Mouse (Mus musculus): Measurements from ENCODE around the gene Dcaf7. TPM values are rescaled to one million over a fixed set of nuclear protein-coding genes. Genes with fewer than 3 reads are reported as not detected.
"Not testable (repeated sequence)": the region's sequence is repeated elsewhere in the genome, so short reads cannot be mapped to it uniquely, and the experiment has no call there.

The Dcaf7 gene
- total RNA-seq, 2 experiments from 2014 or later: 44.3 to 53.4 TPM

- no peak for ATAC-seq (replicated peaks; ENCODE audit: low FRiP score, low TSS enrichment, poor library complexity, severe bottlenecking)
These were observed 1.7 kb upstream of the Dcaf7 start for GRCm38 (mm10) chr11:106034986-106035385.

- peak; percentile 45 for ATAC-seq (replicated peaks; ENCODE audit: low FRiP score, low TSS enrichment, poor library complexity, severe bottlenecking)
These were observed 713 bp downstream of the Dcaf7 start for GRCm38 (mm10) chr11:106037418-106037751.

GRCm38 (mm10) chr11:106044349-106044748, 7.7 kb downstream of the Dcaf7 start:
- no peak for ATAC-seq (replicated peaks; ENCODE audit: low FRiP score, low TSS enrichment, poor library complexity, severe bottlenecking)

GRCm38 (mm10) chr11:106045256-106045655, 8.6 kb downstream of the Dcaf7 start:
- ATAC-seq (replicated peaks; ENCODE audit: low FRiP score, low TSS enrichment, poor library complexity, severe bottlenecking): no peak

GRCm38 (mm10) chr11:106045780-106046179, 9.1 kb downstream of the Dcaf7 start:
- no peak for ATAC-seq (replicated peaks; ENCODE audit: low FRiP score, low TSS enrichment, poor library complexity, severe bottlenecking)

- no peak for ATAC-seq (replicated peaks; ENCODE audit: low FRiP score, low TSS enrichment, poor library complexity, severe bottlenecking)
These were observed 9.9 kb downstream of the Dcaf7 start for GRCm38 (mm10) chr11:106046584-106046983.

- ATAC-seq (replicated peaks; ENCODE audit: low FRiP score, low TSS enrichment, poor library complexity, severe bottlenecking): no peak
These were observed 17.2 kb downstream of the Dcaf7 start for GRCm38 (mm10) chr11:106053921-106054320.

- ATAC-seq (replicated peaks; ENCODE audit: low FRiP score, low TSS enrichment, poor library complexity, severe bottlenecking): no peak
These were observed 17.9 kb downstream of the Dcaf7 start for GRCm38 (mm10) chr11:106054600-106054999.

GRCm38 (mm10) chr11:106055341-106055740, 18.7 kb downstream of the Dcaf7 start:
- no peak for ATAC-seq (replicated peaks; ENCODE audit: low FRiP score, low TSS enrichment, poor library complexity, severe bottlenecking)

GRCm38 (mm10) chr11:106056819-106057491, 20.3 kb downstream of the Dcaf7 start:
- ATAC-seq (replicated peaks; ENCODE audit: low FRiP score, low TSS enrichment, poor library complexity, severe bottlenecking): peak; percentile 93

GRCm38 (mm10) chr11:106058020-106058419, 21.3 kb downstream of the Dcaf7 start:
- ATAC-seq (replicated peaks; ENCODE audit: low FRiP score, low TSS enrichment, poor library complexity, severe bottlenecking): no peak

GRCm38 (mm10) chr11:106060549-106060948, 23.9 kb downstream of the Dcaf7 start:
- ATAC-seq (replicated peaks; ENCODE audit: low FRiP score, low TSS enrichment, poor library complexity, severe bottlenecking): no peak

GRCm38 (mm10) chr11:106061311-106061710, 24.6 kb downstream of the Dcaf7 start:
- no peak for ATAC-seq (replicated peaks; ENCODE audit: low FRiP score, low TSS enrichment, poor library complexity, severe bottlenecking)

- ATAC-seq (replicated peaks; ENCODE audit: low FRiP score, low TSS enrichment, poor library complexity, severe bottlenecking): no peak
These were observed 27.1 kb downstream of the Dcaf7 start for GRCm38 (mm10) chr11:106063756-106064155.

- peak; percentile 49 for ATAC-seq (replicated peaks; ENCODE audit: low FRiP score, low TSS enrichment, poor library complexity, severe bottlenecking)
These were observed 28.6 kb downstream of the Dcaf7 start for GRCm38 (mm10) chr11:106065073-106065922.

- ATAC-seq (replicated peaks; ENCODE audit: low FRiP score, low TSS enrichment, poor library complexity, severe bottlenecking): peak; percentile 88
These were observed 29.4 kb downstream of the Dcaf7 start, which contains the start of gene Taco1 for GRCm38 (mm10) chr11:106065923-106066571. Gene Taco1 (plus strand): TSS chr11:106066061.

- ATAC-seq (replicated peaks; ENCODE audit: low FRiP score, low TSS enrichment, poor library complexity, severe bottlenecking): not testable (repeated sequence)
These were observed 29.9 kb downstream of the Dcaf7 start for GRCm38 (mm10) chr11:106066616-106067015.

- no peak for ATAC-seq (replicated peaks; ENCODE audit: low FRiP score, low TSS enrichment, poor library complexity, severe bottlenecking)
These were observed 37.1 kb downstream of the Dcaf7 start for GRCm38 (mm10) chr11:106073774-106074173.

GRCm38 (mm10) chr11:106076321-106076720, 39.6 kb downstream of the Dcaf7 start:
- ATAC-seq (replicated peaks; ENCODE audit: low FRiP score, low TSS enrichment, poor library complexity, severe bottlenecking): peak; percentile 89

Data from megakaryocyte-erythroid progenitor cell, adult 5-6 weeks (primary cell).